In the genomic region with DNA sequence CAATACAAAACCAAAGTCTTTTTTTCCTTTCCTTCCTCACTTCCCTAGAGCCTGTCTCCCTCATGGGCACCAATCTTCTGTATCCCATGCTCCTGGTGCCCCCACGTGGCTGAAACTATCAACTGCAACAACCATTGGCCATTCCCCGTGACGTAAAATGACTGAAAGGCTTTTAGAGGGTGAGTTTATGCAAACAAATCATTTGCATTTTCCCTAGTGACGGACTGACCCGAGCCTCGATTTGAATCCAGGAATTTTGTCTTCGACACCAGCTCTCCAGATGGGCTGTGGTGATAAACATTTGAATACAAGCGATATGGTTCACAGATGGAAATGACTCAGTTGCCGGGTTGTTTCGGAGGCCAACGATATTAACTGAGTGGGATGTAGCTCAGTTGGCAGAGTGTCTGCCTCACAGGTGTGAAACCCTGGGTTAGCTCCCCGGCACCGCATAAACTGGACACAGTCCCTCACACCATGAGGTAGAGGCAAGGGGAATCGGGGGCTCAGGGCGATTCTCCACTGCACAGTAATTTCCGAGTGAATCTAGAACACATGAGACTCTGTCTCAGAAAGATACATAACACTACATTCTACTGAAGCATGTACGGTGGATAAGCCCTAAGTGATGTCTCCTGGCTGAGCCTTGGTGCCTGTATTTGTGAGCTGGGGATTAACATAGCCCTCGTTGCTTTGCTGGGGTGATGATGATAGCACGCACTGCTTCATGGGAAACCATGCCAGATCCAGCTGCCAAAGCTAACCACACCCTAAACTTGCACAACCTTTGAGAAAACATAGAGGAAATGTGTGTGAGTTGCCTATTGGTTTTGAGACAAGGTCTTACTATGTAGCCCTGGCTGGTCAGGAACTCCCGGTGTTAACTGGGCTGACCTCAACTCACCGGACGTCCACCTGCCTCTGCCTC, we compare ENCODE assay signal across 7 mouse cellular contexts. TPM values are rescaled to one million over a fixed set of nuclear protein-coding genes. Genes with fewer than 3 reads are reported as not detected.
DNase-seq lines count a peak whose midpoint lies in the region; ATAC-seq lines count a peak whose summit lies in the region.

No protein-coding gene starts in this region.

- peak; percentile 72 for ATAC-seq in inflammation-experienced regulatory T-cells, adult 6 months
- ATAC-seq in megakaryocyte-erythroid progenitor cell, adult 5-6 weeks (replicated peaks; ENCODE audit: low FRiP score, low TSS enrichment, poor library complexity, severe bottlenecking) = peak; percentile 75

- DNase-seq in adrenal gland, adult 18-20 months (ENCODE audit: low spot score in 2 of 2) = peak; percentile 84 to 87
- peak; percentile 84 to 89 for DNase-seq in cerebellum, postnatal 4 days (ENCODE audit: low spot score in 2 of 2)
- DNase-seq in gastrocnemius, adult 18-20 months (ENCODE audit: low spot score) = peak; percentile 92
- DNase-seq in left cerebral cortex, adult 8-10 months (ENCODE audit: low spot score in 2 of 2) = peak; percentile 77 to 96
- DNase-seq in right cerebral cortex, postnatal 25 days = peak; percentile 86

RNA-seq across cellular contexts. Expression of gene Mul1, which starts 7.4 kb away (rescaled TPM):
- total RNA-seq in adrenal gland, adult 18-20 months (2021) = 10 to 100 TPM; 56.3 to 59.3 TPM
- 10 to 100 TPM; 41.7 to 43.9 TPM for total RNA-seq in gastrocnemius, adult 18-20 months (2021)
- 10 to 100 TPM; 11.9 to 16.6 (median 14.9) TPM for polyA plus RNA-seq in inflammation-experienced regulatory T-cells, adult 6 months (2017; shearing (Covaris generic))
- 10 to 100 TPM; 51.6 to 54.5 (median 52.7) TPM for total RNA-seq in left cerebral cortex, adult 8-10 months (2022)
- total RNA-seq in megakaryocyte-erythroid progenitor cell, adult 5-6 weeks (2014; fragmentation: Nextera tagmentation) = 13.2 and 18.1 TPM in 2 replicates
- 3.2 and 10.2 TPM in 2 replicates for total RNA-seq in megakaryocyte-erythroid progenitor cell, adult 5-6 weeks (2017)

RNA-seq across cellular contexts. Expression of gene Camk2n1, which starts 27.1 kb away (rescaled TPM):
- total RNA-seq in adrenal gland, adult 18-20 months (2021) = 10 to 100 TPM; 20.3 to 29.6 TPM
- total RNA-seq in gastrocnemius, adult 18-20 months (2021) = 1 to 10 TPM; 3.8 to 7.7 TPM
- polyA plus RNA-seq in inflammation-experienced regulatory T-cells, adult 6 months (2017; shearing (Covaris generic)) = 1 to 10 TPM; 1.0 to 2.1 (median 1.2) TPM
- total RNA-seq in left cerebral cortex, adult 8-10 months (2022) = 1,000 to 10,000 TPM in 2 of 4 experiments, 100 to 1,000 TPM in 2; 966 to 1,102 (median 1,006) TPM
- not detected in 2 replicates for total RNA-seq in megakaryocyte-erythroid progenitor cell, adult 5-6 weeks (2014; fragmentation: Nextera tagmentation)
- total RNA-seq in megakaryocyte-erythroid progenitor cell, adult 5-6 weeks (2017) = 0.05 TPM in 1 of 2 replicates, not detected in the other

RNA-seq across cellular contexts. Expression of gene Fam43b, which starts 30.7 kb away (rescaled TPM):
- total RNA-seq in adrenal gland, adult 18-20 months (2021) = 1 to 10 TPM; 1.6 to 2.2 TPM
- total RNA-seq in gastrocnemius, adult 18-20 months (2021) = not detected
- not detected for polyA plus RNA-seq in inflammation-experienced regulatory T-cells, adult 6 months (2017; shearing (Covaris generic))
- total RNA-seq in left cerebral cortex, adult 8-10 months (2022) = 10 to 100 TPM; 27.9 to 32.2 (median 28.2) TPM
- not detected in 2 replicates for total RNA-seq in megakaryocyte-erythroid progenitor cell, adult 5-6 weeks (2014; fragmentation: Nextera tagmentation)
- not detected in 2 replicates for total RNA-seq in megakaryocyte-erythroid progenitor cell, adult 5-6 weeks (2017)

RNA-seq across cellular contexts. Expression of gene Cda, which starts 59.2 kb away (rescaled TPM):
- 10 to 100 TPM in 1 of 2 experiments, 1 to 10 TPM in 1; 8.9 to 10.0 TPM for total RNA-seq in adrenal gland, adult 18-20 months (2021)
- 1 to 10 TPM in 1 of 2 experiments, under 1 TPM in 1; 0.57 to 1.1 TPM for total RNA-seq in gastrocnemius, adult 18-20 months (2021)
- not detected for polyA plus RNA-seq in inflammation-experienced regulatory T-cells, adult 6 months (2017; shearing (Covaris generic))
- 1 to 10 TPM; 3.4 to 5.3 (median 4.4) TPM for total RNA-seq in left cerebral cortex, adult 8-10 months (2022)
- total RNA-seq in megakaryocyte-erythroid progenitor cell, adult 5-6 weeks (2014; fragmentation: Nextera tagmentation) = 2.6 TPM in 1 of 2 replicates, not detected in the other
- total RNA-seq in megakaryocyte-erythroid progenitor cell, adult 5-6 weeks (2017) = not detected in 2 replicates

Comparison
In these comparisons a context has a peak if more than half of its experiments do, and no peak if none do; other contexts are left out.
1. Peak in every context shown above with its lines: DNase-seq and ATAC-seq.
2. RNA of gene Camk2n1, which starts 27.1 kb away (total RNA-seq): 966 to 1,102 TPM in left cerebral cortex, adult 8-10 months; 20.3 to 29.6 TPM in adrenal gland, adult 18-20 months, 3.8 to 7.7 TPM in gastrocnemius, adult 18-20 months and 0.05 TPM in megakaryocyte-erythroid progenitor cell, adult 5-6 weeks; every median in the first group is over 10 times any median in the second.
3. RNA of gene Fam43b, which starts 30.7 kb away (total RNA-seq): 27.9 to 32.2 TPM in left cerebral cortex, adult 8-10 months; 1.6 to 2.2 TPM in adrenal gland, adult 18-20 months, not detected in gastrocnemius, adult 18-20 months and not detected in megakaryocyte-erythroid progenitor cell, adult 5-6 weeks; every median in the first group is over 4 times any median in the second.